Mouse (Mus musculus) ovary, postnatal 10 days (tissue): ENCODE measurements around the gene Cdh26.

Source experiments
- DNase-seq: peaks from one replicate; pipeline ENCODE4 v3.0.0; 2022; ENCODE audit warnings: low spot score

Cdh26 gene

DNA sequence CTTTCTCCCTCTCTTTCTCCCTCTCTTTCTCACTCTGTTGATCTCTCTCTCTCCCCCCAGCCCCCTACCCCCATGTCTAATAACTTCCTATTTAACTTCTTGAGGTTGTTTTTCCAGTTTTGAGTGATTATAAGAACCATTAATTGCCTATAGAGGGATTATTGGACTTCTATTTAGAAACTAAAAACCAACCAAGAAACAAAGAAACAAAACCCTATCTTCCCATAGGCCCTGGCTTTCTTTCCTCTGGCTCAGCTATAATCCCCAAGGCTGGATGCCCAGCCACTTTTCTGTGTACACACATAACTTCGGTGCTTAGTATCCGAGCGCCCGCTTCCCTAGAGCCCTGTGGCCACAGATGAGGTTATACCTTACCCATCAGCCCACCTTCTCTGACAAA lies at the start of gene Cdh26:
Cdh26 (plus strand) TSS at position 301 of the 400 bp plus-strand sequence.
- DNase-seq, result no peak

DNA sequence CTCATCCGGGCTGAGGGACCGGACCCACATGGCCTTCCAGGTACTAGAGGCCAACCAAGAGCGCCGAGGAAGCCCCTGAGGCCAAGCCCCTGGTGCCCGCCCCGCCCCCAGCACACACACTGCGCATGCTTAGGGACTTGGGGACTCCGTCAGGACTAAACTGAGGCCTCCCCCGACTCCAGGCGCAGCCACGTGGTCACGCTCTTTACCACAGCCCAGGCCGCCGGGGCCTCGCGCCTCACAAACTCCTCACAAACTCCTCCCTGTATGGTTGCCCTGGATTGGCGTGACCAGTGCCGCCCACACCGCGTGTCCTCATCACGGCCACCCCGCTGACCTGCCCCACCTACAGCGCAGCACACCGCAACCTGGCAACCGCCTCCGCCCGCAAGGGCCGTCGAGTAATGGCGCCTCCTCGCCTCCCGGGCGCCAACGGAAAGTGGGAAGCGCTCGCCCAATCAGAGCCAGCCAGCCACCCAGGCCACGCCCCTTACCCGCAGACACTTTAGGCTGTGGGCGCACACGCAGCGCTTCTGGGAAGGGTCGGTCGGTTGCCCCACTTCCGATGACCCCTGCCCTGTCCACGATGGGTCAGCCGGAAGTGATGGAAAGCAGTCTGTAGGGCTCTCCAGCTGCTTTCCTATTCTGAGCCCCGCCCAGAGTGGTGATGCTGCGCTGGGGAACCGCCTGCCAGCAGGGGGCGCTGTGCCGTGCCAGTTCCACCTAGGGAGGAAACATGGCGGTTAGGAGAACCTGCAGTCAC lies 23.1 kb upstream of the Cdh26 start, which contains the start of gene Sycp2:
Sycp2 (minus strand) TSS at position 633 of the 763 bp plus-strand sequence.
- DNase-seq, result no peak

DNA sequence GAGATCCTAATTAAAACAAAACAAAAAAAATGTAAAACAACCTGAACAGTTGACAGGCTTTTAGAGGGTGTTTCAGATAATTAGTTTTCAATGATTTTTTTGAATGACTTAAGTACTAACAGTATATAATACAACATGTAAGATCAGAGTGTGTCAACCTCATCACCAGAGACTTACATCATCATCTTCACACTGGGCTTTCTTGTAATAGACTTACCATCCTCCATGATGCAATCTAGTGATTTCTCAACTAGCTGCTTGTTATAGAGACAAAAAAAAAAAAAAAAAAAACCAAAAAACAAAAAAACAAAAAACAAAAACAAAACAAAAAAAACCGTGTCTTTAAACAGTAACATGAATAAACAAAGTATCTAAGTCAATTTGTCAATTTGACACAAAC lies 21.3 kb upstream of the Cdh26 start:
- no peak for DNase-seq

DNA sequence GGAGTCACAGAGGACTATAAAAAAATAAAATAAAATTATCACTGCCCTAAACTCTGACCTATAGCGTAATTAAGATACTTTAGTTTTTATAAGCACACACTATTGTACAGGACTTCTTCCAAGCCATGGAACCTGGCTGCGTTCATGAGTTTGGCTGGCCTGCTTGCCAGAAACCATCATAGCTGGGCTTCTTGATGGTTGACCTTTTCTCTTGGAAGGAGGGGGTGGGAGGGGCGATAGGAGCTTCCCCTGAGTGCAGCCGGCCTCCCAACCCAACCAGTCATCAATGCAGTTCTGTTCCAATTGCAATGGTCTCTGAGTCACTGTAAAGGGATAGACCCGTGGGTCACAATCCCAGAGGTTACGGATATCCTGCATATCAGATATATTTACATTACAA lies 20.0 kb upstream of the Cdh26 start:
- no peak for DNase-seq

DNA sequence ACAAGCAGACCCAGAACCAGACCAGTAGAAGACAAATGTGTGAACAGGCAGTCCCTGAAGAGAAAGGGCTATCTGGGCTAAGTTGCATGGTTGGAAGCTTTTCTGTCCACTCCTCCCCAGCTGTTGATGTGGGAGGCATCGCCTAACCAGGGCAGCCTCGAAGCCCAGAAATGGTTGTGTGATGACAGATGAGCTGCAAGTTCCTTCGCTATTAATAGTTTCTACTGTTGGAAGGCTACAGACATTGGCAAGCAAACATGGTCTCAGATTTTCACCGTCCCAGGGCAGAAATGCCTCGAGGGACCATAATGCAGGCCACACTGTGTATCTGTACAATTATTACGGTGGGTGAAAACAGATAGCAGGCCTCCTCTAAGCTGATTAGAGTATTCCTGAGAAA lies 17.7 kb upstream of the Cdh26 start:
- no peak for DNase-seq

DNA sequence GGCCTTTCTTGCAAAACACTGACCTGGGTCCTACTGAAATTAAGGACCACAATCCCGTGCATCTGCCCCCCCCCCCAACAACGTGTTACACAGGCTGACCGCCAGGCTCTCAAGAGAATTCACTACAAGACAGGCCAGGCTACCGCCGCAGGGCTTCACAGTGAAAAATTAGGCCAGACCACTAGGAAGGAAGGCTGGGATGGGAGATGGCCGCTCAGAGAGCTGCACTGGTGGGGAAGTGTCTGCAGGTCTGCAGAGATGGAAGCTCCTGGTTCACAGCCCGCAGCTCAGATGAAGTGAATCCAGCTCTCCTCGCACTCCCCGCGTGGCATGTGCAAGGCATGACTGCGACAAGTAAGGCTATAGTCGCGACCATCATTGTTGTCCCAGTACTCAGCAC lies 17.2 kb upstream of the Cdh26 start:
- no peak for DNase-seq

DNA sequence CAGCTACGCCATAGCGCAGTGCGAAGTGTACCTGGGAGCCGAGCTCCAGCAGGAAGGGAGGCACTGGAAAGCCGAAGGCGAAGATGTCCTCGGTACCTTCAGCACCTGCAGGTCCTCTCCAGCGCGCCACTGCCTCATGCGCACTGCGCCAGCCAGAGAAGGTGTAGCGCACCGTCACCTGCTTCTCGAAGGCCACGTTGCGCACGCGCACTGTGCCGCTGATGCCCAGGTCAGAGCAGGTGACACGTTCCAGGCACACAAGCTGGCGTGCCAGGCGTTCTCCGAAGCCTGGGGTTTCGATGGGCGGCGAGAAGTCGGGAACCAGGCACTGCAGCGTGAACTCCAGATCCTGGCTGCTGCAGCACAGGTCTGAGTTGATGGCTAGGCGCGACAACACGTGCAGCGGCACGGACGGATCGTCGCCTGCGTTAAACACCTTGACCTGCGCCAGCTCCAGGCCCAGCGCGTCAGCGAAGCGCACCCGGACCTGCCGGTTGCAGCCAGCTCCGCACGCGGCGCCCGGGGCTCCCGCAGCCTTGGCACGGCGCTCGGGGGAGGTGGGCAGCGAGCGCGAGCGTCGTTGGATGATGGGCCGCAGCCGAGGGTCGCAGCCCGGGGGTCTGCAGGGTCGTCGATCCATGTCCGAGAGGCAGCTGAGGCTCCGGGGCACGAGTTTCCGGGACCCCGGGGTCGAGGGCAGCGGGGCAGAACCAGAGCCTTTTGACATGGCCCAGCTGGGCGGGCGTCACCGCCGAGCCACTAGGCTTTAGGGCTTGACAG lies 16.7 kb upstream of the Cdh26 start:
- DNase-seq, result no peak

DNA sequence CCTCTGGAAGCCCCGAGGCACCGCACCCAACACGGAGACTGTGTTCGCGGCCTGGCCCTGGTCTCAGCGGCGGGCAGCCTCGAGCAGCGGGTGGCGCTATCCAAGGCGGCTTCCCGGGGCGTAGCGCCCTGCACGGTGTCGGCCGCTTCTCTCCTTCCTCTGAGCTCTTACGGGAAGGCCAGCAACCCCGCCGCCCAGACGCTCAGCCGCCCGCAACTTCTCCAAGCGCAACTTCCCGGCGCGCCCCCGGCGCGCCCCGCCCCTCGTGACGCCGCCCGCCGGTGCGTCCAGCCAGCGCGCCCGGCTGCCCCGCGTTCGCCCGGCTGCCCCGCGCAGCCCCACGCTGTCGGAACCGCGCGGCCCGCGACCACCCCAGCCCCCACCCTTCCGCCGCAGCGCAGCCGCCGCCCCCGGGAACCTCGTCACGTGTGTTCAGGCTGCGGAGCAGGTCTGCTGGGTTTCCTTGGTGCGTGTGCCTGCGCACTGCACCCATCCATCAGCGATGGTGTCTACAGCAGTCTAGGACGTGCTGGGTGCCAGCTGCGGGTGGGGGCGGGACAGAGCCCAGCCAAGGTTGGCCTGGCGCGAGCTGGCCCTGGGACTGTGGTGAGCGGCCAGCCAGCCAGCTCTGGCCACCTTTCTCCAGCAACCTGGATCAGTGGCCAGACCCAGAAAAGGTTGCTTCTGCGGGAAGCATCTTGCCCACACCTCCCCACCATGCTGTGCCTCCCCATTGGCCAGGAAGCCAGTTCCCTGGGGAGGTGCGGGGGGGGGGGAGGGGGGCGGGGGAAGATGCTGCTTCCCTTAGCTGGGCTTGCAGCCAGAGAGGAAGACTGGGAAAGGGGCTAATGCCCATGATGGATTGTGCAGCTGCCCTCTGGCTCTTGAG lies 15.8 kb upstream of the Cdh26 start, which contains the start of the genes Ppp1r3d and Fam217b:
Ppp1r3d (minus strand) TSS at position 212 of the 889 bp plus-strand sequence.
Fam217b (plus strand) TSS at position 264 of the 889 bp plus-strand sequence.
- DNase-seq, result no peak

DNA sequence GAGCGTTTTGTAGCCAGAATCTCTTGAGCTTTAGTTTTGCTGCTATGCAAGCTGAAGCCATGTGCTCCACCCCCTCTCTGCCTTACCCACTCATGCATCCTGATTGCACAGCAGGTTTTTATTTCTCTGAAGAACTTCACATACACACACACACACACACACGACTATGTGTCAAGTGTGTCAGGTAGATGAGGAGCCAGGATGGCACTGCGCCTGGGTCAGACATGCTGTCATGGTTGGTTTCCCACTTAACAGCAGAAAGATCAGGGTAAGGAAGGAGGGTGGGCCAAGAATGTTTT lies 15.2 kb upstream of the Cdh26 start:
- no peak for DNase-seq

DNA sequence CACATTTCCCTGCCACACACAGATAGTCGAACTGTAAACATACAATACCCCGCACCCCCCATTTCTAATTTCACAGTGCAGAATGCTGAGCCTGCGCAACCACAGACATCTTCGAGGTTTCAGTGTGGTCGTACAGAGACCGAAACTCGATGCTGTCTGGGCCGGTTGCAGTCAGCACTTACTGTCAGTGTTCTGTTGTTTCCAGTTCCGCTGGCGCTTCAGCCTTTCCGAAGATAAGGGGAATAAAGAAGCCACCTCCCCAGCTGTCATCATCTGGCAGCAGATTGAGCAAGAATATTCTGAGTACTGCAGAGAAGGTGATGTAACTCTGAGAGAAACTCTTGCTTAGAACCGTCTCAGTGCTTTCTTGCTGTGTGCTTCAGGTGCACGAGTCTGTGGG lies 13.9 kb upstream of the Cdh26 start:
- no peak for DNase-seq

DNA sequence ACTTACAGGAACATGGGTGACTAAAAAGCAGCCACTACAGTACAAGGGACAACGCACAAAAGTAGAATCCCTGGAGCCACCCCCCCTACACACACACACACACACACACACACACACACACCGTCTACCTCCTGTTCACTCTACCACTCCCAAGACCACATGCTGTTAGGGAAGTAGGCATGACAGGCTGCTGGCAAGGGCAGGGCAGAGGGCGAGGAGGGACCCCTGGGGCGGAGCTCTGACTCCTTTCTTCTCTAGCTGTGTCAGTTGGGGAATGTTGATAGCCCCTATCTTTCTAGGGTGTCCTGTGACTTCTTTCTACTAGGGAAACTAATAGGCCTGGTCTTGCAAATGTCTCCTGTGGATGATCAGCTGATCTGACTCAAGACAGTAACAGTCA lies 13.4 kb upstream of the Cdh26 start:
- DNase-seq, result no peak

DNA sequence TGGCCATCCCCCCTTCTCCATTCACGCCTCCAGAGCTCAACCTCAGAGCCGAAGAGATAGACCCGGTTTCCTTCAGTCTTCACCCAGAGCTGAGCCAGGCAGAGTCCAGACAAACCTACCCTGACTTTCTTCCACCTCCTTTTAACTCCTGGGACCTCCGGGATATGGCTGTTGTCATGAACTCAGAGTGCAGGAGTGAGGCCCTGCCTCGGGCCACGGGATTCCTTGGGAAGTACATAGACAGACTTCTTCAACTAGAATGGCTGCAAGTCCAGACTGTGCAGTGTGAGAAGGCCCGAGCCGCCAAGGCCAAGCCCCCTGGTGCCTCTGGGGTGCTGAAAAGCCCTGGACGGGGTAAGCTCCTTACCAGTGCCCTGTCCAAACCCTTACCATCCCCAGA lies 9.8 kb upstream of the Cdh26 start:
- DNase-seq, result no peak

DNA sequence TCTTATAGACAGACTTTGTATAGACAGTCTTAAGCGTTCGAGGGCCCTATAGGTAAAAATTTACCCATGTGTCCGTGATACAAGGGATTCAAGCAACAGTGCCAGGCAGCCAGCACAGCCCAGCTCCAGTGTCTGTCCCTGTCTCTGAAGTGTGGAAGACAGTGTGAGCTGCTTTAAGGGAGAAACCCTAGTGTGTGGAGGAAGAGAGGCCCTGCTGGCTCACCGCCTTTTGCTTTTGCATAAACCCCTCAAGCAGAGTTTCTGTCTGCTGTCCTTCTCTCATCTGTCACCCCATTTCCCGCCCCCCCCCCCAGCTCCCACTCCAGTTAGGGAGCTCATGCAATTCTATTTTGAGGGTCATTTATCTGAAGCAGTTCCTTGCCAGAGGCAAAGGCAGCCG lies 8.7 kb upstream of the Cdh26 start:
- DNase-seq, result no peak

DNA sequence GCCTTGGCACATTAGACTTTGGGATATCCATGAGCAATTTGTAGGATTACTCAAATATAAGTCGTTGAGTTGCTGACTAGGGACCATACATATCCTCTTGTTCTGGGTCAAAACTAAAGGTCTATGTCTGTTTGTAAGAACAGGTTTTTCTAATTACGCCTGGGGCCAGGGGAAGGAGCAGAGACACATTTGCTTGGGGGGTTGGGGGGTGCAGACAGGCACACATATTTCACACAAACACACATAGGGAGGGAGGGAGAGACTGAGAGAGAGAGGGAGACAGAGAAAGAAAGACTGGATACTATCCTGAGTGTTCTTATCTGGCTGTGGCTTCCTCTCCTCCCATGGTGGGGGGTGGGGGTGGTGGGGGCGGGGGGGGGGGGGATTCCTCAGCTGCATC lies 8.1 kb upstream of the Cdh26 start:
- DNase-seq, result no peak

DNA sequence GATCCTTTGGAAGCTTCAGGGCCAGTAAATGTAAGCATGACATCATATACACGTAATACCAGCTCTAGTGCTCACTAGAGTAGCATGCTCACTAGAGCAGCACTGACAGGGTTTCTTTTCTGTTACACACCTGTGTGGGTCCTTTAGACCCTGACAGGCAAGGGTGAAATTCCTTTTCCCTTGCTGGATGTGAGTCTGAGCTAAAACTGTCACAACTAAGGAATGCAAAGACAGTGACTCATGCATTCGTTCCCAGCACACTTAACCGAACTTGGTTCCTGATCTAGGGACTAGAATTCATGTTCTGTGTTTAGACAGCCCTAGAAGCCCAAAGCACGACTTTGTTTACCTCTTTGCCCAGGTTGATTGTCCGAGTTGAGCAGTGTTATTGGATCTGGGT lies 7.1 kb upstream of the Cdh26 start:
- no peak for DNase-seq

DNA sequence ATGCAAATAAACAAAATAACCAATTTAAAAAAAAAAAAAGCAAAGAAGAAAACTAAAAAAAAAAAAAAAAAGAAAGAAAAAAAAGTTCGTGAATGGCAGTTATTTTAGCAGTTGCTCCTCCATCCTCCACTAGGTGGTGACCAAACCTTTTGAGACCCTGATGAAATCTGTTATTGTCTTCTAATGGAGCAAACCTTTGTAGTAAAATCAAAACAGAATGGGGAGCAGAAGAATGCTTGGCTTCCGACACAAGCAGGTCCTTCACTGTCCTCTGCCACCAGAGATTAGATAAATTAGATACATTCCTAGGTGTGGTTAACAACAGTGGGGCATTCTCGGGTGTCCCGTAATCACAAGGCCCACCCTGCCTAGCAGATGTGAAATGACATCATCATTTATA lies 4.1 kb upstream of the Cdh26 start:
- DNase-seq, result no peak

DNA sequence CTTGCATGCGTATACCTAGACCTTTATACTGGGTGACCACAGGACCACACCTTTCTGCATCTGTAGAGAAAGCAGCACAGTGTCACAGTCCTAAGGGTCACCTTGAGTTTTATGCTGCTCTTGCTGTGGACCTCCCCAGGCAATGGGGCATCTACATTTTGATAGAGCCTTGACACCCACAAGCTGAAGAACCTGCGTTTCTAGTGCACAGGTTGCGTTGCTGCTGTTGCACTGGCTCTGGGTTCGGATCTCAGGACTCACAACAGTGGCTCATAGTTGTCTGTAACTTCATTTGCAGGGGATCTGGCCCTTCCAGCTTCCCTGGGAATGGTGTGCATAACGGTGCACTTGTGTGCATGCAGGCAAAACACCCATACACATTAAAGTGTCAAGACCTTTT lies 3.1 kb upstream of the Cdh26 start:
- DNase-seq, result no peak

DNA sequence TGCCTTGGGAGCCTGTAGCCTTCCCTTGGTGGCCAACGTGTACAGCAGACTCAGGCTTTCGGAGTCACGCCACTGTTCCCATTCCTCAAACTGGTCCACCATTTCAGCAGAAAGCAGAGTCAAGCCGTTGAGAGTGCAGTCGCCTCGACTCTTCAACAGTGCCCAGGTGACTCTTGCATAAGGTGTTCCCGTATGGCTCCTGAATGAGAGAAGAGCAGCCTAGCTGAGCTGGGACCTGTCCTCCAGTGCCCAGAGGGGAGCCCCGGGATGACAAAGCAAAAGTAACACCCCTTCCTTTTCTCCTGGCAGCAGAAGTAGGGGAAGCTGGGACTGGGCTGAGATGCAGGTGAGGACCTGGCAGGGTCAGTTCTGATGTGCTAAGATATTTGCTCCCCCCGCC lies 2.1 kb upstream of the Cdh26 start:
- DNase-seq, result no peak

DNA sequence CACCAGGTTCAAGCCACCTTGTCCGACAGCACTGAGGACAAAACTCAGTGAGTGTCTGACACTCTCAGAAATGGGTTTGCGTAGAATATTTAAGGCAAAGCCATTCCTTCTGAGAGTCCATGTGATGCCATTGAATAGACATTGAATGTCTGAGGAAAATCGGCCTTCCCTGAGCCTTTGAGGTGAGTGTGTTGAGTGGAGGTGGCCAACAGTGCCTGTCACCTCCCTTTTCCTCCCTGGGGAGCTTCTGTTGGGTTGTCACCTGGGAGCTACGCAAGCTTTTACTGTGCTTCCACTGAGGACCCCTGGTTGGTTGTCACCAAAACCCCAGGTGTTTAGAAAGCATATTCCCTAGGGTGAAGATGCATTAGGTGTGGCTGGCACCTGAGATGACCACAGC lies 1.7 kb upstream of the Cdh26 start:
- DNase-seq, result no peak

DNA sequence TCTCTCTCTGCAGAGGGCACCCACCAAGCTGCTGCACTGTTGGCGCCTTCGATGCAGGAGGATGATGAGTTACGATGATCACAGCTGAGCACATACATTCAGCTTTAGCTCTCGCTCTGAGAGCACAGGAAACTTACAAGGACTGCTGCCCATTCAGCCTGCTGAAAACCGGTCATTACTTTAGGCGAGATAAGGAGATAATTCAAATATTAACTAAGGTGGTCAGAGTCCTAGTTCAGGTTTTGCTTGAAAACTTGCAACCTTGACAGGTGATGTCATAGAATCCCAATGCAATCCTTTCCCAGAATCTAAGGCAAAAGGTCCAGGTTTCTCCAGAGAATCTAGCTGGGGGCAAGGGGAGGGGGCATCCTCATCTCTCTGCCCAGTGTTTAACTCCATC lies 905 bp upstream of the Cdh26 start:
- DNase-seq, result no peak

DNA sequence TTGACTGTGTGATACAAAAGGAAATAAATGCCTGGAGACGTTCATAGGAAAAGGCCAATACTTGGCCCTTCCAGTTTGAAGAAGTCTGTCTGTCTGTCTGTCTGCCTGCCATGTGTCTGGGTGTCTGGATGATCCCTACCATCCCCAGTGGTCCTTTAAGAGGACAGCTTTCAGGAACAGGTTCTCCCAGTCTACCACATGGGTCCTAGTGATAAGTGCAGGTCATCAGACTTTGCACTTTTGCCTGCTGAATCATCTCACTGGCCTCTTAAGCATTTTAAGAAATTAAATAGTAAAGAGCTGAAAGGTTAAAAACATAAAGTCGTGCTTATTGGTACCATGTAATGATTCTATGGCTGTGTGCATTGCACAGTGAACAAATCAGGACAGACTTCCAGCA lies 3.2 kb downstream of the Cdh26 start:
- no peak for DNase-seq

DNA sequence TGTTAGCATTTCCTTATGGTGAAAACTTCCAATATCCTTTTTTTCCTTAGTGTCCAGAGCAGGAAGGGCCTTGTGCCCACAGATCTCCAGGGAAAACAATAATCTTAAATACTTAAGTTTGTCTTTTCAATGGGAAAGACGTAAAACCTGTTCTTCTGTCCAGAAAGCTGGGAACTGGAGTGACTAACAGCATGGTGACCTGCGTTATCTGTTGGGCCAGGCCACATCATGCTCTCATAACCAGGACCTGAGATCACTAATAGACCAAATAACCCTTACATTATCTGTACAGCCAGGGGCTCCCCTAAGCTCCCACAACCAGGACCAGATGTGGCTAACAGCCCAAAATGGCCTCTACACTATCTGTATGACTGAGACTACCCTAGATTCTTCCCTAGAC lies 3.6 kb downstream of the Cdh26 start:
- DNase-seq, result no peak

DNA sequence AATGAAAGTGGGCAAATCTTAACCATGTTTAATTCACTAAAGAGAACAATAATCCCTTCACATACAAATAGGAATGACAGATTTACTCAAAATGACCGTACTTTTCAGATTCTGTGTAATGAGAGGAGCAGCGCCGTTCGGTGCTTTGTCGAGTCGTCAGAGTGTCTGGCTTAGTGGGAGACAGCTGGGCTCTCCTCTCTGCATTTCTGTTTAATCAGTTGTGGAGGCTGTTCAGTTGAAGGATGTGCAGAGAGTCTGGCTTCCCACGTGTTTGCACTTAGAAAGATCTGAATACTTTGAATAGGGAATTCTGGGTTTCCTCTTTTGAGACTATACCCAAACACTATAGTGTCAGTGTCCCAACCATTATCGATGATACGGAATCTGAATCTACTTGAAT lies 7.0 kb downstream of the Cdh26 start:
- no peak for DNase-seq
